Mouse (Mus musculus) T-helper 2 cell (primary cell): ENCODE results near the gene Gid4.
"Not testable (repeated sequence)": the region's sequence is repeated elsewhere in the genome, so short reads cannot be mapped to it uniquely, and the experiment has no call there.

Experiments
- in situ Hi-C: fragments of 300-600 bp; cut with MboI, MseI; formaldehyde crosslinking; loops from one replicate; pipeline ENCODE4 v1.15.1; 2025; ENCODE audit warnings: high pct_unique_total_duplicates

Gene Gid4

GRCm38 (mm10) chr11:60426417-60426816 is 9.5 kb downstream of the Gid4 start:
- in situ Hi-C loops, result no loop called here

DNA sequence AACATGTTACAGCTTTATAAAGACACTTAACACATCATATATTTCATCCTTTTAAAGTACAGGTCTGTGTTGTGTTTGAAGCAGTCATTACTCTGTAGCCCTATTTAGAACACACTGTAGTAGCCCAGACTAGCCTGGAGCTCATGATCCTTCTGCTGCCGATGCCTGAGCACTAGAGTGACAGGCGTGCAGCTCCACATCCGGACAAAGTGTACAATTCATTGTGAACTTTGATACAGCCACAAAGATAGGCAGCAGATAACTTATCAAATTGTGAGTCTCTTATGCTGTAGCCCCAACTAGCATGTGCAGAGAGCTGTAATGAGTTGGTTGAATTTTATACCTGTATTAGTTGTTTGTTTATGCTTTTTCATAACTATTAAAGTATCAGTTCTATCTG is 10.7 kb downstream of the Gid4 start:
- in situ Hi-C loops, result no loop called here

DNA sequence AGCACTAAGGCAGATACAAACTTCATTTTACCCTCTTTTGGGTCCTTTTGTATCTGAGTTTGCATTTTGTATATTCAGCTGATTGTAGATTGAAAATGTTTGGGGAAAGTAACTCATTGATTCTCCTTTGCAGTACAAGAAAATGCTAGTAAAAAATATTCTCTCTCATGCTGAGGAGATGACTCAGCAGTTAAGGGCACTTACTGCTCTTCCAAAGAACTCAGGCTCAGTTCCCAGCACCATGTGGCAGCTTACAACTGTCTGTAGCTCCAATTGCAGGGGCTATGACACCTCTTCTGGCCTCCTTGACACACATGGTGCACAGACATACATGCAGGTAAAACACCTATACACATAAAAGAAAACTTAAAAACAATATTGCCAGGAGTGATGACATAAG is 16.6 kb downstream of the Gid4 start:
- in situ Hi-C loops, result no loop called here

- in situ Hi-C loops, result no loop called here
Observed at GRCm38 (mm10) chr11:60435133-60435532, 18.2 kb downstream of the Gid4 start.

DNA sequence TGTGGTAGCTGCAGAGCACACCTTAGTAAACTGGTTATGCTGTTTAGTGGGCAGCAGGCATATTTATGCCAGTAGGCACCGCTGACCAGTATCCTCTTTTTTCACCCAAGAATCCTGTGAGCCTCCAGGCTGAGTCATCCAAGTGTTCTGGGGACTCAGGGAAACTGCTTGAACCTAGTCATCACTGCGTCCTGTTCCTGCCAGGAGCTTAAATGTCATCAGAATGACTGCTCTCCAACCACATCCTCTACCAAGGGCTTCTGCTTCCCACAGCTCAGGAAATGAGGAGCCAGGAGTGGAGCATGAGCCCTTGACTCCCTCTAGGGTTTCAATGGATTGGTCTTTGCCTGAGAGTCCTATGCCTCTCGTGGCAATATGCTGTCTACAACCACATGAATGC is 19.7 kb downstream of the Gid4 start:
- in situ Hi-C loops, result no loop called here

DNA sequence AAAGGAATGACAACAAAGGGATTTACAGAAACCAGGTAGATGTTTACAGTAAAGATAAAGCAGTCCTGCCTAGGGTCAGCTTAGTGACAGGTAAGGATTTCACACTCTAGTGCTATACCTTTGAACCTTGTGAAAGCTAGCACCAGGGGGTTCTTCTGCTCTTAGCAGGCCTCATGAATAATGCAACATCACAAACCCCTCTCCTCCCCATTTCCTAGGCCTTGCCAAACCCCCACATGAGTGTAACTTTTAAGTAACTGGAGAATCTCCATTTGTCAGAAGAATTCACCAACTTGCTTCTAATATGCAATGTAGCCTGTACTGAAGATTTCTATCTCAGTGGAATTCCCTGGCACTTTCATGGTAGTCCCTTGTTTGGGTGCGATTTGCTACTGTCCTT is 22.7 kb downstream of the Gid4 start:
- in situ Hi-C loops, result not testable (repeated sequence)

- in situ Hi-C loops, result no loop called here
Observed at GRCm38 (mm10) chr11:60440176-60440575, 23.2 kb downstream of the Gid4 start.

- in situ Hi-C loops, result no loop called here
Observed at GRCm38 (mm10) chr11:60442896-60443295, 26.0 kb downstream of the Gid4 start.

DNA sequence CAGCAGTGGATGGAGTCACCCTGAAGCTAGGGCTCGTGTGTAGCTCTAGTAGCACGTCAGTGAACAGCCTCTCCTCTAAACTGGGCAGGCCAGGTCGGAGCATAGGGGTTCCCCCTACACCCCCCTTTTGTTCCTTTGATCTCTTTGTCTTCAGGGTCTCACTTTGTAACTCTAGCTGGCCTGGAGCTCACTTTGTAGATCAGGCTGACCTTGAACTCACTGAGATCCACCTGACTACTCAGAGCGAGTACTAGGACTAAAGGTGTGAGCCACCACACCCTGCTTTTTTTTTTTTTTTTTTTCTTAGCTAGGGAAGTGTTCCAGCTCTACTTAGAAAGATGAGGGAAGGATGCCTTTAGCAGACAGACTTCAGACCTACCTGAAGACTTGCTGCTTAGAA is 27.1 kb downstream of the Gid4 start:
- in situ Hi-C loops, result no loop called here

GRCm38 (mm10) chr11:60454080-60454744 is 37.3 kb downstream of the Gid4 start, which contains the start of gene Drg2:
Gene Drg2, plus strand, starts transcription at chr11:60454591.
- in situ Hi-C loops, result no loop called here

GRCm38 (mm10) chr11:60454745-60455087 is 37.8 kb downstream of the Gid4 start:
- in situ Hi-C loops, result no loop called here

GRCm38 (mm10) chr11:60457973-60458372 is 41.0 kb downstream of the Gid4 start:
- in situ Hi-C loops, result no loop called here

DNA sequence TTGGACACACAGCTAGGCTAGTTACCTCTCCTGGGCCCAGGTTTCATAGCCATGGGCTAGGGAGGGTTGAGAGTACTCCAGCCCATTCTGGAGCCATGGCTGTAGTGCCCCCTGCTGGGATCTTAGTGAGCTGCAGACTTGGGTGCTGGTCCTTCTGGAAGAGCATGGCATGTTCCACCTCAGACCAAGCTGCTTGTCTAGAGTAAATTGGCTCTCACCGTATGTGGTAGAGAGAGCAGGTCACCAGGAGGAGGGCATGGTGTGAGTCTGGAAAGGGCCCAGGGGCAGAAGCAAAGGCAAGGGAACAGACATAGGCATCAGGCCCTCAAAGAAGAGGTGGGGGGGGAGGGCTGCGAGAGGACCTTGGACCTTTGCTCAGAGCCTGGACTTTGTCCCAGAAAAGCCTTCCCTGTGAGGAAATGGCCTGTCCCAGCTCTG is 49.0 kb downstream of the Gid4 start:
- in situ Hi-C loops, result no loop called here

DNA sequence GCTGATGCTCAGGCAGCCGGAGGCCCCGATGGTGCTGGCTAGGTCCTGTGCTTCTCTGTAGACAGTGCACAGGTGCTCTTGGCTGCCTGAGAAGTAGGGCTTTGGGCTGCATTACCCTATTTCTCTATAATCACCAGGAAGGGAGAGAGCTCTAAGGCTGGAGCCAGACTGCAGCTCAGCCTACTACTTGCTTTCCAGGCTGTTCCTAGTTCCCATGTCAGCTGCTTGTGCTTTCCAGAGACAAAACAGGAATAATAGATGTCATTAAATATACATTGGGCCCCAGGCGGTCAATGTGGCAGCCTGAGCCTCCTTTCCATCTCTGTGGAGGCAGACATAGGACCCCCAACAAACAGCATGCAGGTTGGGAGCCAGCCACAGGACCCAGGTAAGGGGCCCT is 52.1 kb downstream of the Gid4 start, which contains the start of gene Myo15:
Myo15 (plus strand) TSS at position 301 of the 400 bp plus-strand sequence.
- in situ Hi-C loops, result no loop called here

DNA sequence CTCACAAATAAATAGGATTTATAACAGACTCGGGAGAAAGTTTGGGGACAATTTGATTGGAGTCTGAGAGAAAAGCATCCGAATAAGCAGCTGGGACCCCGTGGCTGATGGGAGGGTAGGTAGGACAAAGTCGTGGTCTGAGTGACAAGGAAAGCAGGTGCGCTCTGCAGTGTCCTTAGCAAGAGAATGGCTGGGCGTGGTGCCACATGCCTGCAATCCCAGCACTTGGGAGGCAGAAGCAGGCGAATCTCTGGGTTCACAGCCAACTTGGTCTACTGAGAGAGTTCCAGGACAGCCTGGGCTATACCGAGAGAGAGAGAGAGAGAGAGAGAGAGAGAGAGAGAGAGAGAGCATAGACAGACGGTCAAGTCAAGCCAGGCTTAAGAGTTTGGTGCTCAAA is 53.8 kb downstream of the Gid4 start:
- in situ Hi-C loops, result no loop called here

GRCm38 (mm10) chr11:60474534-60474933 is 57.6 kb downstream of the Gid4 start:
- in situ Hi-C loops, result no loop called here

DNA sequence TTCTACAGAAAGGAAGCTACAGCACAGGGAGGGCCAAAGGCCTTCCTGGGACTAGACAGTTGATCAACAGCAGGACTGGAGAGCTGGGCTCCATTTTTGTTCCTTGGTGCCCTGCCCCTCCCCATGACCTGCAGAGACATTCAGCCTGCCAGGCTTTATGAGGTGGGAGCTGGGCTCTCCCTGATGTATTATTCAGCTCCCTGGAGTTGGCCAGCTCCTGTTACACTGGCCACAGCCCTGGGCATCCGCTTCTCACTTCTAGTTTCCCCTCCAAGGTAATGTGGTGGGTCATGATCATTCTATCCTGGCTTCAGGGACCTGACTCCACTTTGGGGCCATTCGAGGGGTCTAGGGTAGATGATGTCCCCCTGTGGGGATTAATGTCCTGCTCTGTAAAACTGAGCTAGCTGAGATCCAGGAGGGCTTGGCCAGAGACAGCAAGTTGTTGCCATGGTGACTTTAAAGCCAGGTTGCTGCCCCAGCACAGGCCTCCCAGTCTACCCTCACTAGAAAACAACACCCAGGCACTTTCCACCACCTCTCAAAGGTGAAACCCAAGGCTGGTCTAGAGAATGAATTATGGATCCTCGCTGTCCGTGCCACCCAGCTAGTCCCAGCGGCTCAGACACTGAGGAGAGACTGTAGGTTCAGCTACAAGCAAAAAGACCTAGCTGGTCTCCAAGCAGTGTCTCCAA is 58.9 kb downstream of the Gid4 start:
- in situ Hi-C loops, result no loop called here

DNA sequence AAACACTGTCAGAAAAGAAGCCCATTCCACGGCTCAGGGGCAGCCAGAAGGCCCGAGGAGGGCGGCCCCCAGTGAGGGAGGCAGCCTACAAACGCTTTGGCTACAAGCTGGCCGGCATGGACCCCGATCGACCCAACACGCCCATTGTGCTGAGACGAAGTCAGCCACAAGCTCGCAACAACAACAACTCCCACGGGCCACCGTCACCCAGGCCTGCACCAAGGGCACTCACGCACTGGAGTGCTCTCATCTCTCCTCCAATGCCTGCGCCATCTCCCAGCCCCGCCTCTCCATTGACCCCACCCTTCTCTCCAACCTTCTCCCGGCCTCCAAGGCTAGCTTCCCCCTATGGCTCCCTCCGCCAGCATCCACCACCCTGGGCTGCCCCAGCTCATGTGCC is 61.2 kb downstream of the Gid4 start:
- in situ Hi-C loops, result no loop called here

DNA sequence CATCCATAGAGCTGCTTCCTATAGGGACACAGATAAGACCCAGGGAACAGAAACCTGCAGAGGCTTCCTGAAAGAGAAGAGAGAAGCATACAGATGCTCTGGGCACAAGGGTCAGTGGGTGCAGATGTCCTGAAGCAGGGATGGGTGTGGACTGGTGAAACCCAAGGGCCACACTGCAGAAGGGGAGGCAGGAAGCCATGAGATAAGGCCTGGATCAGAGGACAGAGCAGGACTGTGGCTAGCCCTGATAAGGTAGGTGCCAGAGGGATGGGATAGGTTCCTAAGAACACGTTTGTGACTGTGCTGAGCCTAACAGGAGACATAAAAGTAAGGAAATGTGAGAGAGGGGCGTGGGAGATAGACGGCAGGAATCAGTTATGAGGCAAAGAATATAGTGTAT is 69.3 kb downstream of the Gid4 start:
- in situ Hi-C loops, result no loop called here

DNA sequence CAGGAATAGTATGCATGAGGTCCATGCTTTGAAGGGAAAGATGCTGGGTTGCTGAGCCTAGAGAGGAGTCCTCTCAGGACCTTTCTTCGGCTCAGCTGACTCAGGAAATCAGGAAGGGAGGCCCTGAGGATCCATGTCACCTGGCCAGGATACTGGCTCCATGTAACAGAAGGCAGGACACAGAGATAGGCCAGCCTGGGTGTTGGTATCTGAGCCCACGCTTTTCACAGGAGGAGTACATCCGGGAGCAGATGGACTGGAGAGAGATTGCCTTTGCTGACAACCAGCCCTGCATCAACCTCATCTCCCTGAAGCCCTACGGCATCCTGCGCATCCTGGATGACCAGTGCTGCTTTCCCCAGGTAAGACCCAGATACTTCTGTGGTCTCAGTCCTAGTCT is 75.8 kb downstream of the Gid4 start:
- in situ Hi-C loops, result no loop called here

DNA sequence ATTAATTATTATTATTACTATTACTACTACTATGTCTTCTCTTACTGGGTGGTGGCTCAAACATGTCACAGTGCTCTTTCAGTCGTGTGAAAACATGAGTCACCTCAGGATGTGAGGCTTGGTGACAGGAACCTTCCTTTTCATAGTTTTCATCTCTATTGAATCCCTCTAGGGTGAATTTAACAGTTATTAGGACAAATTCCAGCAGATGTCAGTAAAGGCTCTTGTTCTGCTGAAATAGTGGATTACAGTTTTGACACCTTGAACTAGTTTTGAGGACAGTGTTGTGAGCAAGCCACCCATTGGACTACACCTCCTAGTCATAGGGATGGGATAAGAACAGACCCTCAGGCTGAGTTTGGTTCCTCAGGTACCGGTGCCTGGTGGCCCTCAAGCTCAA is 78.7 kb downstream of the Gid4 start:
- in situ Hi-C loops, result no loop called here
